Mouse (Mus musculus): ENCODE measurements around the gene Pglyrp2. TPM values are rescaled to one million over a fixed set of nuclear protein-coding genes. Genes with fewer than 3 reads are reported as not detected.

Gene Pglyrp2
- polyA plus RNA-seq (2014; fragmentation: Illumina TruSeq; extraction: RNeasy Lipid Tissue Mini Kit (QIAGEN cat#74804); ENCODE audit: low read depth, low replicate concordance): not detected

GRCm38 (mm10) chr17:32424034-32424433 lies at the start of gene Pglyrp2:
TSS of gene Pglyrp2 (minus strand) at chr17:32424167.

GRCm38 (mm10) chr17:32452482-32452881 lies 28.5 kb upstream of the Pglyrp2 start, which contains the start of gene Cyp4f39:
TSS of gene Cyp4f39 (plus strand) at chr17:32452723.

GRCm38 (mm10) chr17:32403417-32403816 lies 20.6 kb downstream of the Pglyrp2 start, which contains the start of gene Rasal3:
TSS of gene Rasal3 (minus strand) at chr17:32403583.

GRCm38 (mm10) chr17:32389101-32389659 lies 34.8 kb downstream of the Pglyrp2 start, which contains the start of gene Wiz:
TSS of gene Wiz (minus strand) at chr17:32389439.

Other genes with a start within 250 kb of the Pglyrp2 start
- 0.49 TPM for gene Ephx3, start 234.6 kb downstream of the Pglyrp2 start, polyA plus RNA-seq (2014; fragmentation: Illumina TruSeq; extraction: RNeasy Lipid Tissue Mini Kit (QIAGEN cat#74804); ENCODE audit: low read depth, low replicate concordance)
- 16.8 TPM for gene Brd4, start 139.4 kb downstream of the Pglyrp2 start, polyA plus RNA-seq (2014; fragmentation: Illumina TruSeq; extraction: RNeasy Lipid Tissue Mini Kit (QIAGEN cat#74804); ENCODE audit: low read depth, low replicate concordance)
- 50.5 TPM for gene Akap8, start 102.9 kb downstream of the Pglyrp2 start, polyA plus RNA-seq (2014; fragmentation: Illumina TruSeq; extraction: RNeasy Lipid Tissue Mini Kit (QIAGEN cat#74804); ENCODE audit: low read depth, low replicate concordance)
- gene Akap8l, start 73.6 kb downstream of the Pglyrp2 start, polyA plus RNA-seq (2014; fragmentation: Illumina TruSeq; extraction: RNeasy Lipid Tissue Mini Kit (QIAGEN cat#74804); ENCODE audit: low read depth, low replicate concordance): 18.6 TPM
- 2.5 TPM for gene Wiz, start 34.7 kb downstream of the Pglyrp2 start, polyA plus RNA-seq (2014; fragmentation: Illumina TruSeq; extraction: RNeasy Lipid Tissue Mini Kit (QIAGEN cat#74804); ENCODE audit: low read depth, low replicate concordance)
- gene Rasal3, start 20.6 kb downstream of the Pglyrp2 start, polyA plus RNA-seq (2014; fragmentation: Illumina TruSeq; extraction: RNeasy Lipid Tissue Mini Kit (QIAGEN cat#74804); ENCODE audit: low read depth, low replicate concordance): not detected
- gene Cyp4f39, start 28.6 kb upstream of the Pglyrp2 start, polyA plus RNA-seq (2014; fragmentation: Illumina TruSeq; extraction: RNeasy Lipid Tissue Mini Kit (QIAGEN cat#74804); ENCODE audit: low read depth, low replicate concordance): not detected
- gene Cyp4f17, start 81.9 kb upstream of the Pglyrp2 start, polyA plus RNA-seq (2014; fragmentation: Illumina TruSeq; extraction: RNeasy Lipid Tissue Mini Kit (QIAGEN cat#74804); ENCODE audit: low read depth, low replicate concordance): 1.7 TPM
- gene Cyp4f16, start 112.4 kb upstream of the Pglyrp2 start, polyA plus RNA-seq (2014; fragmentation: Illumina TruSeq; extraction: RNeasy Lipid Tissue Mini Kit (QIAGEN cat#74804); ENCODE audit: low read depth, low replicate concordance): 4.6 TPM
- not detected for gene Cyp4f37, start 197.1 kb upstream of the Pglyrp2 start, polyA plus RNA-seq (2014; fragmentation: Illumina TruSeq; extraction: RNeasy Lipid Tissue Mini Kit (QIAGEN cat#74804); ENCODE audit: low read depth, low replicate concordance)
- gene Cyp4f40, start 234.7 kb upstream of the Pglyrp2 start, polyA plus RNA-seq (2014; fragmentation: Illumina TruSeq; extraction: RNeasy Lipid Tissue Mini Kit (QIAGEN cat#74804); ENCODE audit: low read depth, low replicate concordance): not detected